Mouse (Mus musculus): Measurements from ENCODE around the gene Tnni3k. TPM values are rescaled to one million over a fixed set of nuclear protein-coding genes. Genes with fewer than 3 reads are reported as not detected.

Tnni3k gene
- polyA plus RNA-seq, 1 experiment from 2014 or later = 47.6 TPM

DNA sequence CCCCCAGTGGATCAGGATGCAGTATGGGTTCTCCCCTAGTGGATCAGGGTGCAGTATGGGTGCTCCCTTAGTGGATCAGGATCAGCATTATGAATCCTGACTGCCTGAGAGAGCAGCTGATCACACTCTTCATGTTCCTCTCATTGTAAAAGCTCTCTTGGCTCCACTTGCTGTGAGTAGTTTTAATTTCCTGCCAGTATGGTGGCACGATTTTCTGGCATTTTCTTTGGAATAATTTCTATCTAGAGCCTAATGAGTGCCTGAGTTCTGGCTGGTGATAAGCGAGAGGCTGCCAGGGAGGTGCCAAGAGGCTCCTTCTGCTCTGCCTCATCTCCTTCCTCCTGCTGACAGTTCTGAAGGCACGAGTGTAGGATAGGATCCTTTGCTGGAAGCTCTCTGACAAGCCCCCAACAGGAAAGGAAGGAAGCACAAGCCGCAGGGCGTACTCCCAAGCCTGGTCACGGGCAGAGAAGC, 109.5 kb downstream of the Tnni3k start:
- H3K36me3 ChIP-seq = peaks cover 26% of the 10 kb centered on the region
- H3K9ac ChIP-seq = no peak overlapping the region
- H3K4me1 ChIP-seq = no peaks in the 10 kb centered on the region
- no peaks in the 10 kb centered on the region for H3K27me3 ChIP-seq (replicated peaks)
- H3K9me3 ChIP-seq = no peaks in the 10 kb centered on the region
- no peak overlapping the region for H3K4me3 ChIP-seq
- no peak overlapping the region for H3K27ac ChIP-seq (replicated peaks)
- no peak for ATAC-seq (ENCODE audit: extremely low read depth, insufficient number of reproducible peaks, low FRiP score, low TSS enrichment)
- WGBS = 52% methylated on average over 6 of the region's 6 CpGs
- no peak overlapping the region for H3K4me2 ChIP-seq

DNA sequence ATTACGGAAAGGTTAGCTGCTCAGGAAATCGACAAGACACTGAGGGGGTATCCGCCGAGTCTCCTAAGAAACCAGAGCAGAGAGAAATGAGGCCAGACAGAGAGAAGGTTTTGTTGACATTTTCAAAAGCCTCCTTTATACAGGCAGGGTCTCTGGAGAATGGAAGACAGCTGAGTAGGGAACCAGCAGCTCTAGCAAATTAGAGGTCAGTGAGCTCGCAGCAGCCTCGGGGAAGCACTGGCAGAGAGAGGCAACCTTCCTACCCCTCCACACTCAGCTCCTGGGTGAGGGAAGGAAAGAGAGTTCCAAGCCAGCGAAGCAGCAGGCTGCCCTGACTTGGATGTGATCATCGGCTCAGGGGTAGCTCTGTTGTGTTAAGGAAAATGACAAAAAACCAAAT, 127.5 kb downstream of the Tnni3k start:
- H3K4me1 ChIP-seq = no peaks in the 10 kb centered on the region
- H3K36me3 ChIP-seq = peaks cover 21% of the 10 kb centered on the region
- no peak for ATAC-seq (ENCODE audit: extremely low read depth, insufficient number of reproducible peaks, low FRiP score, low TSS enrichment)
- H3K27ac ChIP-seq (replicated peaks) = no peak overlapping the region
- no peak overlapping the region for H3K9ac ChIP-seq
- WGBS = 71% methylated on average over 8 of the region's 8 CpGs
- no peak overlapping the region for H3K4me2 ChIP-seq
- no peak overlapping the region for H3K4me3 ChIP-seq
- no peaks in the 10 kb centered on the region for H3K9me3 ChIP-seq
- H3K27me3 ChIP-seq (replicated peaks) = no peaks in the 10 kb centered on the region

DNA sequence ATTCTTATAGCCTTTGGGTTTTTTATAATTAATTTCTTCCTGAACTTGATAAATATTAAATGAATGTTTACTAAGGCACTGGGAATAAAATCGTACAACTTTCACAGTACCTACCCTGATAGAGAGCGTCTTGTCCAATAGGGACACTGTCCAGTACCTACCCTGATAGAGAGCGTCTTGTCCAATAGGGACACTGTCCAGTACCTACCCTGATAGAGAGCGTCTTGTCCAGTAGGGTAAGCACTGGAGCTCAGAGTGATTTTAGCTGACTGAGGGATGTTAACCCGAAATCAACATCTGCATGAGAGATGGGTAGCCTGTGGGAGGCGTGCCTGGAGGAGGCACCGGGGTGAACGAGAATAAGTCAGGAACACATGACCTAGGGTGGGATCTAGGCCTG, 130.3 kb downstream of the Tnni3k start:
- Histone ChIP-seq H3K4me1 (no peaks in the 10 kb centered on the region), H3K4me3 (no peak overlapping the region), H3K27me3 (replicated peaks) (no peaks in the 10 kb centered on the region), H3K9me3 (no peaks in the 10 kb centered on the region), H3K9ac (no peak overlapping the region), H3K4me2 (no peak overlapping the region), H3K36me3 (peaks cover 19% of the 10 kb centered on the region), H3K27ac (replicated peaks) (no peak overlapping the region)
- WGBS = 82% methylated on average over 8 of the region's 8 CpGs
- no peak for ATAC-seq (ENCODE audit: extremely low read depth, insufficient number of reproducible peaks, low FRiP score, low TSS enrichment)

DNA sequence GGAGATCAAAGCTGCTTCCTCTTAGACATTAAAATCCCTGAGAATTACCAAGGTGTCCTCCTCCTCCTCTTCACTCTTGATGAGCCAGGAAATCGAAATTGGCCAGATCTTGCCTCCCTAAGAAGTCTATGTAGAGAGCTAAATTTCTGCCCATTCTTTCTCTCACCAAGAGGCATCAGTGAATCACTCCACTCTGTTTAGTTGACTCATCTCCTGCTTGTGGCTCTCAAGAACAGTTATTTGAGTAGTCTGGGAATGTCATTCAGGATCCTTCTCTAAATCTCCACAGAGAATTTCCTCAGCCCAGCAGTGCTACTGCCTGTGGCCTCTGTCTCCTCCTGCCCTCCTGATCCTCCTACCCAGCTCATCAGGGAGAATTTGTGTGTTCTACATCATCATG, 139.6 kb downstream of the Tnni3k start:
- Histone ChIP-seq H3K36me3 (peaks cover 5% of the 10 kb centered on the region; the same call in 1 of the 2 replicates), H3K27me3 (replicated peaks) (no peaks in the 10 kb centered on the region), H3K9ac (no peak overlapping the region), H3K27ac (replicated peaks) (no peak overlapping the region), H3K9me3 (no peaks in the 10 kb centered on the region), H3K4me3 (no peak overlapping the region), H3K4me2 (no peak overlapping the region), H3K4me1 (0 out of 2 replicates have a peak, but pooled peaks cover 4% of the 10 kb centered on the region)
- 66% methylated on average over 1 of the region's 1 CpGs for WGBS
- no peak for ATAC-seq (ENCODE audit: extremely low read depth, insufficient number of reproducible peaks, low FRiP score, low TSS enrichment)

DNA sequence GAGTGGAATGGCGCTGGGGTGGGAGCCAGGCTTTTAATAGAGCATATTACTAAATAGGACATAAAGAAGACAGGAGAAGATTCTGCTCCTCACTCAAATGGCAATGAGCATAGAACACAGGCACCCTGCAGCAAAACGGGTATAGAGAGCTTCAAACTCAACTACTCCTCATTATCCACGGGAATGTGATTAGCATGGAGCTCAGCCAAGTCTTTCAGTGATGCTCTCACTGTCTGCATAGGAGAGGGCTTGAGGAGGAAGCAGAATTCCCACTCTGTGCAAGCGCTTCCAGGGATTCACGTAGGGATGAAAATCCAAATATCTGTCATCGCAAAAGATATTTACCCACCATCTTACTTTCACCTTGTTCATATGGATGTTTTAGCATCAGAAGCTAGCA, 141.6 kb downstream of the Tnni3k start:
- no peak overlapping the region for H3K9ac ChIP-seq
- no peak overlapping the region for H3K4me2 ChIP-seq
- H3K9me3 ChIP-seq = no peaks in the 10 kb centered on the region
- H3K4me1 ChIP-seq = 0 out of 2 replicates have a peak, but pooled peaks cover 4% of the 10 kb centered on the region
- no peak overlapping the region for H3K4me3 ChIP-seq
- no peak for ATAC-seq (ENCODE audit: extremely low read depth, insufficient number of reproducible peaks, low FRiP score, low TSS enrichment)
- no peaks in the 10 kb centered on the region for H3K27me3 ChIP-seq (replicated peaks)
- no peak overlapping the region for H3K27ac ChIP-seq (replicated peaks)
- H3K36me3 ChIP-seq = peaks cover 8% of the 10 kb centered on the region
- 64% methylated on average over 6 of the region's 6 CpGs for WGBS

DNA sequence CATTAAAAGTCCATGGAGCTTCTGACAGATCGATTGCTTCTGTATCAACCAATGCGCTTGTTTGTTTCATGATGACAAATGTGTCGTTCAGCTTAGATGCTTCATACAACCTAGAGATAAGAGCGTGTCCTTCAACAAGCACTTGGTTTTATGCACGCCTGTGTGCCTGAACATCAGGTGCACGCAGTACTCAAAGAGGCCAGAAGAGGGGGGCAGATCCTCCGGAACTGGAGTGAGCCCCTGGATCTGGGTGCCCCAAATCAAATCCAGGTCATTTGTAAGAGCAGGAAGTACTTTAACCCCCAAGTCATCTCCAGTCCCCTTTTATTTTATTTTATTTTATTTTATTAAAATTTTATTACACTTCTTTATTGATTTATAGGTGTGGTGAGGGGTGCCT, 158.5 kb downstream of the Tnni3k start:
- Histone ChIP-seq H3K4me3 (no peak overlapping the region), H3K4me2 (no peak overlapping the region), H3K9ac (no peak overlapping the region), H3K27me3 (replicated peaks) (no peaks in the 10 kb centered on the region), H3K36me3 (peaks cover 16% of the 10 kb centered on the region), H3K9me3 (no peaks in the 10 kb centered on the region), H3K27ac (replicated peaks) (no peak overlapping the region), H3K4me1 (0 out of 2 replicates have a peak, but pooled peaks cover 2% of the 10 kb centered on the region)
- no peak for ATAC-seq (ENCODE audit: extremely low read depth, insufficient number of reproducible peaks, low FRiP score, low TSS enrichment)
- WGBS = 68% methylated on average over 7 of the region's 7 CpGs

DNA sequence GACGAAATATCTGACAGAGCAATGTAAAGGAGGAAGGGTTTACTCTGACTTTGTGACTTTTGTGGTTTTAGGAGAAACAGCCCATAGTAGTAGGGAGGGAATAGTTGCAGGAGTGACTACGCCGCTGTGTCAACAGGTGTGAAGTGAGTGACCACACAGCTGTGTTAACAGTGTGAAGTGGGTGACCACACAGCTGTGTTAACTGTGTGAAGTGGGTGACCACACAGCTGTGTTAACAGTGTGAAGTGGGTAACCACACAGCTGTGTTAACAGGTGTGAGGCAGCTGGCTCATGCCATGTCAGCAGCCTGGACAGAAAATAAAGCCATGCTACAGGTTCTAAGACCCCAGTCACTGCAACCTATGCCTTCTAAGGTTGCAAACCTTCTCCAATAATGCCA, 162.0 kb downstream of the Tnni3k start:
- Histone ChIP-seq H3K4me3 (no peak overlapping the region), H3K4me2 (no peak overlapping the region), H3K27me3 (replicated peaks) (0 out of 2 replicates have a peak, but pooled peaks cover 3% of the 10 kb centered on the region), H3K9me3 (no peaks in the 10 kb centered on the region), H3K9ac (no peak overlapping the region), H3K27ac (replicated peaks) (no peak overlapping the region), H3K4me1 (0 out of 2 replicates have a peak, but pooled peaks cover under 1% of the 10 kb centered on the region), H3K36me3 (peaks cover 15% of the 10 kb centered on the region)
- no peak for ATAC-seq (ENCODE audit: extremely low read depth, insufficient number of reproducible peaks, low FRiP score, low TSS enrichment)
- WGBS = 67% methylated on average over 3 of the region's 3 CpGs

DNA sequence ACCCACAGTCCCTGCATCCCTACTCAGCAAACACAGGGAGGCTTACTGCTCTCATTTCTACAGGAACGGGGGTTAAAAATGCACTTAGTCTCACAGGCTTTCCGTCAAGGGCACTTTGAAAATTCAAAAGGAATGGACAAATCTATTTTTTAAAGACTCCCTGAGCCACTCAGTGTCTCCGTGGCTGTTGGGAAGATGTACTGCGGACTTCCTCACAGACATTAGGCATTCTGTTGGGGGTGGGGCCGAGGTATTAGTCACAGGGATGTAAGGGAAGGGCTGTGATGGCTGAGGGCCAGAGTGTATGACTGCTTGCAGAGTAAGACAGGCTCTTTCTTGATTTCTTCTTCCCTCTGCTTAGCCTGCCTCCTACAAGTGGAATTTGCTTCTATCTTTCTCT, 169.8 kb downstream of the Tnni3k start:
- Histone ChIP-seq H3K36me3 (peaks cover 7% of the 10 kb centered on the region; the same call in 1 of the 2 replicates), H3K9ac (no peak overlapping the region), H3K27me3 (replicated peaks) (0 out of 2 replicates have a peak, but pooled peaks cover 3% of the 10 kb centered on the region), H3K27ac (replicated peaks) (no peak overlapping the region), H3K9me3 (no peaks in the 10 kb centered on the region), H3K4me3 (no peak overlapping the region), H3K4me1 (peaks cover 29% of the 10 kb centered on the region), H3K4me2 (peak overlapping the region; percentile 17; the same call in 1 of the 2 replicates)
- 21% methylated on average over 5 of the region's 5 CpGs for WGBS
- ATAC-seq (ENCODE audit: extremely low read depth, insufficient number of reproducible peaks, low FRiP score, low TSS enrichment) = no peak

DNA sequence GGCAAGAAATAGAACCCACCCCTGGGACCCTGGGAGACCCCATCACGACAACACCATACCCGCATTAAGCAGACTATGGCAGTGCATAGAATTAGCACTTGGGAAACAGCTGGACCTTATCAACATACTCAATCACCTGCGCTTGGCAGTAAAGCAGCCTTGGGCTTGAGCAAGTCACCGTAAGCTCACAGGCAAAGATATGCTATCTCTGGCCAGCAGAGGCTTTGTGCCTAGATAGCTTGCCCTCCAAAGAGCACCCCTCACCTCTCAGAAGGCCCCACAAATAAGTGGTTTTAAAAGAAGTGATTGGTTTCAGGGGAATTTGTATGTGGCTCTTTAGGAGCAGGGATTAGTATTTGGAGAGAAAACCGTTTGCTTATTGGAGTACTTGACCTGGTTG, 170.2 kb downstream of the Tnni3k start:
- Histone ChIP-seq H3K9me3 (no peaks in the 10 kb centered on the region), H3K4me2 (peak overlapping the region; percentile 17; the same call in 1 of the 2 replicates), H3K4me1 (peaks cover 33% of the 10 kb centered on the region), H3K4me3 (no peak overlapping the region), H3K9ac (no peak overlapping the region), H3K36me3 (peaks cover 7% of the 10 kb centered on the region; the same call in 1 of the 2 replicates), H3K27me3 (replicated peaks) (0 out of 2 replicates have a peak, but pooled peaks cover 1% of the 10 kb centered on the region), H3K27ac (replicated peaks) (no peak overlapping the region)
- 21% methylated on average over 5 of the region's 5 CpGs for whole genome bisulfite sequencing
- ATAC-seq (ENCODE audit: extremely low read depth, insufficient number of reproducible peaks, low FRiP score, low TSS enrichment) = no peak

DNA sequence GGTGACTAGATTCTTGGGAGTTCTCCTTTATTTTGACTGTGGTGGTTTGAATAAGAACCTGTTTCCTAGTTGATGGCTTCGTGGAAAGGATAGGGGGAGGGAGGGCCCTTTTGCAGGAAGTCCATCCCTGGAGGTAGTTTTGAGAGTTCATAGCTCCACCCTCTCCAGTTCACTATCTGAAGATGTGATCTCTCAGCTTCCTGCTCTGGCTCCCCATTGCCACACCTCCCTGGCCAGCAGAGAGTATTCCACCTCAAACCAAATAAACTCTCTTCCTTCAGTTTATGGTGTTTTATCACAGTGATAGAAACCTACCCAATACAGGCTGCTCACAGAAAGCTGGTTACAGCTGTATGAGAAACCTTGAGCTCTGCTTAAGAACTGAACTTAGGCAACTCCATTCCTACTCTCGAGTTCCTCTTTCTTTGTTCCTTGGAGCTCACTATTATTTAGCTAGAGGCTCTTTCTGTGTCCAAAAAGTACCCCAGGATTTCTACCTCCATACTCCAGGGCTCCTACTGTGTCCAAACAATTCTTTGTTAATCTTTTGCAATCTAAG, 173.7 kb downstream of the Tnni3k start:
- H3K9ac ChIP-seq = no peak overlapping the region
- ATAC-seq (ENCODE audit: extremely low read depth, insufficient number of reproducible peaks, low FRiP score, low TSS enrichment) = no peak
- H3K4me3 ChIP-seq = no peak overlapping the region
- H3K27me3 ChIP-seq (replicated peaks) = no peaks in the 10 kb centered on the region
- H3K4me1 ChIP-seq = peaks cover 48% of the 10 kb centered on the region
- H3K27ac ChIP-seq (replicated peaks) = no peak overlapping the region
- WGBS = 48% methylated on average over 2 of the region's 2 CpGs
- 0 out of 2 replicates have a peak, but pooled peaks cover 2% of the 10 kb centered on the region for H3K36me3 ChIP-seq
- H3K4me2 ChIP-seq = no peak overlapping the region
- no peaks in the 10 kb centered on the region for H3K9me3 ChIP-seq

DNA sequence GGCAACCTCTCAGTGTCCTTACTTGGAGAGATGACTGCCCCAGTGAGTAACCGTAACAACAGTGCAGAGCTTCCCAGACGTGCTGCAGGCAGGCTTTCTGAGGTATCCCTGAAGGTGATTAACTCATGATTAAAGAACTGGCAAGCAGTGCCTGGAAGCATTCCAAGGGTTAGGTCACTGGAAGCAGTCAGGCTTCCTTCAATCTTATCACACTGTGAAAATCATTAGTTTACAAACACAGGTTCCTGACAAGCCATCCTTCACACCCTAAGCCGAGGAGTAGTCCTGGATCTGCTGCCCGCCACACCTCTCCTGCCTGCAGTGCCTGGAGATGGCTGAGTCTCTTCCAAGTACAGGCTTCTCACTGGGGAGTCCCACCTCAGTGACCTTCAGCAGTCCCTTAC, 174.7 kb downstream of the Tnni3k start:
- Histone ChIP-seq H3K4me3 (no peak overlapping the region), H3K36me3 (peaks cover 9% of the 10 kb centered on the region; the same call in 1 of the 2 replicates), H3K4me2 (0 out of 2 replicates have a peak overlapping the region, but pooled peaks have one; percentile 11), H3K27ac (replicated peaks) (peak overlapping the region; percentile 40), H3K9ac (no peak overlapping the region), H3K27me3 (replicated peaks) (no peaks in the 10 kb centered on the region), H3K4me1 (peaks cover 38% of the 10 kb centered on the region), H3K9me3 (no peaks in the 10 kb centered on the region)
- WGBS = 13% methylated on average over 4 of the region's 4 CpGs
- peak; percentile 44; the same call in 1 of the 2 replicates for ATAC-seq (ENCODE audit: extremely low read depth, insufficient number of reproducible peaks, low FRiP score, low TSS enrichment)

DNA sequence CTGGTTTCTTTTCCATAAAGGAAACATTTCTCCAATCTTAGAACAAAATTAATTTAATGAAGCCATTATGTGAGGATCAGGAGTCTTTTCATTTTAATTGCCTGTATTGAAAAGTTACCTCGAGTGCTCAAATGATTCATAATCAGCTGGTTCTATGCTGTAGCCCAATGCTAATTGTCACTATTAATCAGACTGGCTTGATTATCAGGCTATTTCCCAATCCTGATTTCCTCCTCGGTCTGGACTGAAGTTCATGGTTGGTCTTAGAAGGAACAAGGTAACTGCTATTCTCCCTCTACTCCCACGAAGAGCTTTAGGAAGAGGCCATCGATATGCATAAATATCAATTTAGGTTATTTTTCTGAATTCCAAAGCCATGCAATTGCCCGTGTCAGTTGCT, 175.1 kb downstream of the Tnni3k start:
- peak overlapping the region; percentile 40; the same call in 1 of the 2 replicates for H3K27ac ChIP-seq (replicated peaks)
- no peaks in the 10 kb centered on the region for H3K27me3 ChIP-seq (replicated peaks)
- H3K4me1 ChIP-seq = peaks cover 34% of the 10 kb centered on the region
- peaks cover 9% of the 10 kb centered on the region; the same call in 1 of the 2 replicates for H3K36me3 ChIP-seq
- no peak overlapping the region for H3K4me3 ChIP-seq
- 56% methylated on average over 5 of the region's 5 CpGs for WGBS
- H3K9ac ChIP-seq = no peak overlapping the region
- no peaks in the 10 kb centered on the region for H3K9me3 ChIP-seq
- ATAC-seq (ENCODE audit: extremely low read depth, insufficient number of reproducible peaks, low FRiP score, low TSS enrichment) = no peak
- no peak overlapping the region for H3K4me2 ChIP-seq

Measured in heart, embryonic 13.5 days (tissue).